Mouse (Mus musculus) gastrocnemius, adult 18-20 months (tissue): ENCODE data around the gene Cobll1. TPM values are rescaled to one million over a fixed set of nuclear protein-coding genes. Genes with fewer than 3 reads are reported as not detected.
"Not testable (repeated sequence)": the region's sequence is repeated elsewhere in the genome, so short reads cannot be mapped to it uniquely, and the experiment has no call there.

Experiments used
- DNase-seq: peaks from one replicate; pipeline ENCODE4 v3.0.0; 2021; ENCODE audit warnings: low spot score
- long read RNA-seq, 2 experiments: library from polyadenylated mRNA; stranded (forward); transcript quantifications; one replicate each; pipeline ENCODE4 v2.0.0; 2021
- total RNA-seq, 2 experiments: library from RNA; stranded (reverse); gene quantifications; 2 replicates each; pipeline ENCODE4 v1.2.3; 2021

Gene Cobll1
- total RNA-seq, result 1 to 10 TPM; 5.5 to 8.8 TPM
- long read RNA-seq, experiment 1, full-length matches to known transcripts, result 3 of 6 reads
- long read RNA-seq, experiment 1, partial matches to known transcripts, result 3 of 6 reads
- long read RNA-seq, experiment 1, other reads (novel, unspliced or antisense), result 0 of 6 reads
- long read RNA-seq, experiment 2, partial matches to known transcripts, result 2 of 4 reads
- long read RNA-seq, experiment 2, other reads (novel, unspliced or antisense), result 2 of 4 reads

- peak; percentile 11 for DNase-seq
Measured at GRCm38 (mm10) chr2:65238964-65239570, at the start of gene Cobll1. TSS of gene Cobll1 (minus strand) at chr2:65239403.

DNA sequence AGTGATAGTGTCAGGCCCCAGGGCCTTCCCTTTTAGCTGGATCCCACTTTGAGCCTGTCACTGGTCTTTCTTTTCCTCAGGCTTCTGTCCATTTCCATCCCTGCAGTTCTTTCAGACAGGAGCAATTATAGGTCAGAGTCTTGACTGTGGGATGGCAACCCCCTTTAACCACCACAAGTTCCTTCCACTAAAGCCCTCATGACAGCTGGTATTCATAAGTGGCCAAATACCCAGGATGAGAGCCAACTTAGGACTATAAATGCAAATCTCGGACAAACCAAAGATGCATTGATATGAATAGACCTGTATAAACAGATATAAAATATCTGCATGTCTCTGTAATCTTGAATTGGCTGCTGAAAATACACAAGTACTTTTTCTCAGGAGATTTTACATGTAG, 49.5 kb upstream of the Cobll1 start:
- no peak for DNase-seq

DNA sequence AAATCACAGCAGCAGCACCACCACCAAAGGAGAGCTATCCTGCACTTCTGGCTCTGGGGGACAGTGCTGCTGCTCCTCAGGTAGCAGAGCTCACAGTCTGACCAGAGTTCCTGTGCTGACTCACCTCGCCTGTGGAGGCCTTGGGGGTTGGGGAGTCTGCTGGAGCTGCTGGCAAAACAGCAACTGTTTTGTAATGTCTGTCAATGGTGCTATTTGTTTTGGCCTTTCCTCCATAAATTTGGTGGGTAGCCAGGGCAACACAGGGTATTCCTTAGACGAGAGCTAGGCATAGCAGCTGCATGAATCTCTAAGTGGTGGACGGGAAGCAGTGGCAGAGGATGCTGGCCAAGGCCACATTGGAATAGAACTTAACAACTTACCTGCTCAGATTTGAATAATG, 46.2 kb upstream of the Cobll1 start:
- no peak for DNase-seq

DNA sequence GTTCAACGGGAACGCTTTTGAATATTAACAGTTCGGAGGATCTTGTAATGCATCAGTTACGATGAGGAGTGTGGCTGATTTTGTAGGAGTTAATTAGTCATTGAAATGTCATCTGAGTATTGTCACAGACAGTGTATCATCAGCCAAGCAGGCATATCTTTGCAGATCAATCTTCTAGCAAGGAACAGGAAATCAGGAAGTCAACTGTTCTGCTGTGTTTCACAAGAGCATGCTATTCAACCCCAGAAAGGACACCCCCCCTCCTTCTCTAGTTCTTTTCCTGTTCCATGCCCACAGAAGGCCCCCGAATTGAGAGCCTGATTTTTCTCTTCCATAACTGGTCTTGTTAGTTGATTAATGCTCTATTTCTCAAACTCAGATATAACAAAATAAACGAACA, 43.8 kb upstream of the Cobll1 start:
- DNase-seq, result no peak

GRCm38 (mm10) chr2:65279029-65279690, 40.0 kb upstream of the Cobll1 start:
- DNase-seq, result no peak

DNA sequence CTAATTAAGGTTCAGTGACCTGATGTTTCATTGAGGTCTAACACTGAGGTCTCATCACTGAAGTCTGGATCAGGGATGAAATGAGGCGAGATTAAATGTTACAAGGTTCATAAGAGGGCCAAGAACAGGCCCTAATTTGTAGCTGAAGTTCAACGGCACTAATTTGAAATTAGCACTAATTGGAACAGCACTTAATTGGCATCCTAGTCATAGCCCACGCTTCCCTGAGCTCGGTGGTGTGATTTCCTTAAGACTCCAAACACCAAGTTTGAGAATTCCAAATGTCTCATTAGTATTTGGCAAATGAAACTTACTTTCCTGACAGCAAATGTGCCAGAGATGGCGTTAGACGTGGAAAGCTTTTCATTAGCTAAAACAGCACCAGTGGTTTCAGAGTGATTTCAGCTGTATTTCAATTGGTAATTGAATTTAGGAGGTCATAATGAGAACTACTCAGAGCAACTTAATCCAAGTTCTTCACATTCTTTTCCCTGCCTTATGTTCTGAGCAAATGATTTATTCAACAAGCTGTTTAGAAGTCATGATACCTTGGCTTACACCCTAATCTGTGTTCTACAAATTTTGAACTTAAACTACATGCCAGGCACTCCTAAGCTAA, 36.3 kb upstream of the Cobll1 start:
- no peak for DNase-seq

DNA sequence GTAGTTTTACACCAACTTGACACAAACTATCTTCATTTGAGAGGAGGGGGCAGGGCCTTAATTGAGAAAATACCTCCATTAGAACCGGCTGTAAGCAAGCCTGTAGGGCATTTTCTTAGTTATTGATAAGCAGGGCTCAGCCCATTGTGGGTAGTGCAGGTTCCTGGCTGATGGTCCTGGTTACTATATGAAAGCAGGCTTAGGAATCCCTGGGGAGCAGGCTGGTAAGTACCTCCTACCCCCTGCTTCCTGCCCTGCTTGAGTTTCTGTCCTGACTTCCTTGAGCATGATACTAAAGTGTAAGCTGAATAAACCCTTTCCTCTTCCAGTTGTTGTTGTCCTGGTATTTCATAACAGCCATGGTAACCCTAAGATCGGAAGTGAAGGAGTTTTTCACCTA, 34.7 kb upstream of the Cobll1 start:
- no peak for DNase-seq

GRCm38 (mm10) chr2:65268731-65269130, 29.5 kb upstream of the Cobll1 start:
- no peak for DNase-seq

DNA sequence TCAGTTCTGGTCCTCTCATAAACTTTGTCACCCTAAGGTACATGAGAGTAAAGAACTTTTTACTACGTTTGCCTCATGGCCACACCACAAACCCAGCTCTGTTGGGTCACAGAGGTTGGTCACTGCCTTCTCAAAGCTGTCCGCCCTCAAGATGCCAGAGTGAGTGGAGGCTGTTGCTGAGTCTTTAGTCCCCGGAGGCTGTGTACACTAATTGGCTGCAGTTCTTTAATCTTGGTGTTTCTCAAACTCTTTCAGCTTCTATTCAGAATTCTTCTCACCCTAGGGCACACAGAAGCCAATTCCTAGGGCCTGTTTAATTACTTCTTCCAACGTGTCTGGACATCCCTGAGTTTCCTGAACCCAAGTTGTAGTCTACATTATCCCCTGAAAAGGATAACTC, 28.6 kb upstream of the Cobll1 start:
- DNase-seq, result no peak

GRCm38 (mm10) chr2:65266576-65267299, 27.5 kb upstream of the Cobll1 start:
- no peak for DNase-seq

DNA sequence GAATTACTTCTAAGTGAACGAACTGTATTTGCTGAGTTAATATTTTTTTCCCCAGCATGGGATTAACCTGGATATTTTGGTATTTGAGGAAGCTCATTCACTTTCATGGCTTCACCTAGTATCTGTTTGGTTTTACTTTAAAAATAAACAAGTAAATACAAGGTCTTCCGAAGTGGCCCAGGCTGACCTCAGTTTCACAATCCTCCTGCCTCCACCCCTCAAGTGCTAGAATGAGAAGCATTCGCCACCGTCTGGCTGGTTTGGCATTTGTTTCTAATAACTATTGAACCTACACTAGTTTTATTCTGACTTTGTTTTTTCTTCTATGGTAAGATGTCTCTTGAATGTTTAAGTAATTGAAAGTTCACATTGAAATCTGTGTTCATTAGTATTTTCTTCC, 23.0 kb upstream of the Cobll1 start:
- DNase-seq, result no peak

DNA sequence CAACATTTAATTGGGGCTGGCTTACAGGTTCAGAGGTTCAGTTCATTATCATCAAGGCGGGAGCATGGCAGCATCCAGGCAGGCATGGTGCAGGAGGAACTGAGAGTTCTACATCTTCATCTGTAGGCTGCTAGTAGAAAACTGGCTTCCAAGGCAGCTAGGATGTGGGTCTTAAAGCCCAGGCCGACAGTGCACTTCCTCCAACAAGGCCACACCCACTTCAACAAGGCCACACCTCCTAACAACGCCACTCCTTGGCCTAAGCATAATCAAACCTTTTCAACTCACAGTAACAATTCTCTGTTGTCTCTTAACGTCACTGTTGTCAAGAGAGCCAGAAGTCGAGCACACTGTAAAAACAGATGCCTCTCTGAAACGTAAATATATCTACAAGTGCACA, 21.6 kb upstream of the Cobll1 start:
- not testable (repeated sequence) for DNase-seq

- DNase-seq, result no peak
Measured at GRCm38 (mm10) chr2:65260400-65260799, 21.2 kb upstream of the Cobll1 start.

GRCm38 (mm10) chr2:65257446-65257845, 18.2 kb upstream of the Cobll1 start:
- DNase-seq, result no peak

GRCm38 (mm10) chr2:65256494-65257254, 17.5 kb upstream of the Cobll1 start:
- no peak for DNase-seq

- DNase-seq, result no peak
Measured at GRCm38 (mm10) chr2:65250589-65251104, 11.4 kb upstream of the Cobll1 start.

DNA sequence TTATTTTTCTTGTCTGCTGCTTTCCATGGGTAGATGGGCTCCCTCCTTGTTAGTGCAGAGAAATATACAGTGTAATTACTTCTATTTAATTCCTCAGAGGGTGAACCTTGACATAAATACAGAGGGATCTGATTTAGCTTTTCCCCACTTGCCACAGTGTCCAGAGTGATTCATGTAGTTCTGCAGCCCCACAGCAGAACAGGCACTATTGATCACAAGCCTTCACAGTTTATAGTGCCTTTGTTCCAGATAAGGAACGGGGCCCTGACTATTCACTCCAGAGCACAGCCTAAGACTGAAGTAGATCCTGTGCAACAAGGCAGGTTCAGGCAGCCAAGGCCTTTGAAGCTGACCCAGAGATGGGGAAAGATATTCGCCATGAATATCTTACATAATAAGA, 10.4 kb upstream of the Cobll1 start:
- no peak for DNase-seq

- DNase-seq, result no peak
Measured at GRCm38 (mm10) chr2:65240173-65240745, 1.1 kb upstream of the Cobll1 start.

GRCm38 (mm10) chr2:65238171-65238963, 836 bp downstream of the Cobll1 start:
- peak; percentile 71 for DNase-seq
